Mouse (Mus musculus): Measurements from ENCODE around the gene Hoxc4. TPM values are rescaled to one million over a fixed set of nuclear protein-coding genes. Genes with fewer than 3 reads are reported as not detected.

The Hoxc4 gene
- polyA plus RNA-seq, 1 experiment from 2014 or later: 63.8 TPM

- H3K4me3 ChIP-seq: peak overlapping the region; percentile 30
- peak overlapping the region; percentile 51 for H3K4me2 ChIP-seq
- peak overlapping the region; percentile 24 for H3K9ac ChIP-seq
- H3K27me3 ChIP-seq: peaks cover 56% of the 10 kb centered on the region
- no peaks in the 10 kb centered on the region for H3K9me3 ChIP-seq
- 1% methylated on average over 21 of the region's 21 CpGs for WGBS
- peak overlapping the region; percentile 85 for H3K27ac ChIP-seq (replicated peaks)
- H3K4me1 ChIP-seq (replicated peaks): peaks cover 22% of the 10 kb centered on the region
- ATAC-seq (ENCODE audit: low FRiP score, low read depth): no peak
- no peaks in the 10 kb centered on the region for H3K36me3 ChIP-seq
These were observed 40.8 kb downstream of the Hoxc4 start for GRCm38 (mm10) chr15:103059393-103059992.

- Histone ChIP-seq H3K9ac (peak overlapping the region; percentile 24), H3K4me3 (peak overlapping the region; percentile 30), H3K27me3 (peaks cover 55% of the 10 kb centered on the region), H3K4me2 (peak overlapping the region; percentile 51), H3K36me3 (no peaks in the 10 kb centered on the region), H3K9me3 (no peaks in the 10 kb centered on the region), H3K27ac (replicated peaks) (peak overlapping the region; percentile 85), H3K4me1 (replicated peaks) (peaks cover 22% of the 10 kb centered on the region)
- ATAC-seq (ENCODE audit: low FRiP score, low read depth): no peak
- 8% methylated on average over 11 of the region's 11 CpGs for WGBS
These were observed 41.2 kb downstream of the Hoxc4 start for GRCm38 (mm10) chr15:103060021-103060340.

GRCm38 (mm10) chr15:103060341-103061130 is 41.8 kb downstream of the Hoxc4 start:
- H3K4me2 ChIP-seq: peak overlapping the region; percentile 51
- peak overlapping the region; percentile 85 for H3K27ac ChIP-seq (replicated peaks)
- H3K36me3 ChIP-seq: no peaks in the 10 kb centered on the region
- peak; percentile 72; the same call in 1 of the 2 replicates for ATAC-seq (ENCODE audit: low FRiP score, low read depth)
- H3K9ac ChIP-seq: peak overlapping the region; percentile 24
- peak overlapping the region; percentile 30 for H3K4me3 ChIP-seq
- H3K27me3 ChIP-seq: peaks cover 54% of the 10 kb centered on the region
- no peaks in the 10 kb centered on the region for H3K9me3 ChIP-seq
- WGBS: 3% methylated on average over 36 of the region's 36 CpGs
- peaks cover 22% of the 10 kb centered on the region for H3K4me1 ChIP-seq (replicated peaks)

GRCm38 (mm10) chr15:103061131-103061825 is 42.5 kb downstream of the Hoxc4 start:
- Histone ChIP-seq H3K4me2 (peak overlapping the region; percentile 51), H3K27me3 (peaks cover 55% of the 10 kb centered on the region), H3K36me3 (no peaks in the 10 kb centered on the region), H3K9ac (peak overlapping the region; percentile 3; the same call in 1 of the 2 replicates), H3K4me3 (peak overlapping the region; percentile 30; the same call in 1 of the 2 replicates), H3K4me1 (replicated peaks) (peaks cover 21% of the 10 kb centered on the region), H3K27ac (replicated peaks) (peak overlapping the region; percentile 85), H3K9me3 (no peaks in the 10 kb centered on the region)
- ATAC-seq (ENCODE audit: low FRiP score, low read depth): 0 out of 2 replicates have a peak, but pooled peaks have one; percentile 23
- 1% methylated on average over 30 of the region's 30 CpGs for WGBS

GRCm38 (mm10) chr15:103061988-103062387 is 43.3 kb downstream of the Hoxc4 start:
- 10% methylated on average over 2 of the region's 2 CpGs for WGBS
- Histone ChIP-seq H3K9me3 (no peaks in the 10 kb centered on the region), H3K4me2 (peak overlapping the region; percentile 51; the same call in 1 of the 2 replicates), H3K4me3 (no peak overlapping the region), H3K36me3 (no peaks in the 10 kb centered on the region), H3K27me3 (peaks cover 48% of the 10 kb centered on the region), H3K27ac (replicated peaks) (peak overlapping the region; percentile 85; the same call in 1 of the 2 replicates), H3K4me1 (replicated peaks) (peaks cover 19% of the 10 kb centered on the region), H3K9ac (no peak overlapping the region)
- no peak for ATAC-seq (ENCODE audit: low FRiP score, low read depth)

- H3K9me3 ChIP-seq: no peaks in the 10 kb centered on the region
- no peak overlapping the region for H3K4me2 ChIP-seq
- H3K27ac ChIP-seq (replicated peaks): no peak overlapping the region
- ATAC-seq (ENCODE audit: low FRiP score, low read depth): no peak; the same call in 1 of the 2 replicates
- no peak overlapping the region for H3K4me3 ChIP-seq
- H3K27me3 ChIP-seq: peaks cover 66% of the 10 kb centered on the region
- H3K4me1 ChIP-seq (replicated peaks): peaks cover 21% of the 10 kb centered on the region
- no peak overlapping the region for H3K9ac ChIP-seq
- H3K36me3 ChIP-seq: no peaks in the 10 kb centered on the region
- 29% methylated on average over 7 of the region's 7 CpGs for WGBS
These were observed 46.9 kb downstream of the Hoxc4 start for GRCm38 (mm10) chr15:103065642-103066041.

- Histone ChIP-seq H3K4me1 (replicated peaks) (peaks cover 8% of the 10 kb centered on the region), H3K9ac (no peak overlapping the region), H3K4me3 (no peak overlapping the region), H3K27ac (replicated peaks) (no peak overlapping the region), H3K36me3 (no peaks in the 10 kb centered on the region), H3K4me2 (no peak overlapping the region), H3K9me3 (no peaks in the 10 kb centered on the region), H3K27me3 (peaks cover 61% of the 10 kb centered on the region)
- ATAC-seq (ENCODE audit: low FRiP score, low read depth): no peak
- 73% methylated on average over 4 of the region's 4 CpGs for WGBS
These were observed 49.0 kb downstream of the Hoxc4 start for GRCm38 (mm10) chr15:103067701-103068100.

GRCm38 (mm10) chr15:103069173-103069572 is 50.4 kb downstream of the Hoxc4 start:
- H3K9me3 ChIP-seq: no peaks in the 10 kb centered on the region
- no peaks in the 10 kb centered on the region for H3K36me3 ChIP-seq
- no peak overlapping the region for H3K27ac ChIP-seq (replicated peaks)
- peaks cover 51% of the 10 kb centered on the region for H3K27me3 ChIP-seq
- WGBS: 3% methylated on average over 18 of the region's 18 CpGs
- H3K4me2 ChIP-seq: peak overlapping the region; percentile 38
- peaks cover 8% of the 10 kb centered on the region for H3K4me1 ChIP-seq (replicated peaks)
- no peak overlapping the region for H3K9ac ChIP-seq
- H3K4me3 ChIP-seq: no peak overlapping the region
- peak; percentile 73; the same call in 1 of the 2 replicates for ATAC-seq (ENCODE audit: low FRiP score, low read depth)

GRCm38 (mm10) chr15:103071266-103071665 is 52.5 kb downstream of the Hoxc4 start:
- H3K4me2 ChIP-seq: no peak overlapping the region
- peaks cover 39% of the 10 kb centered on the region for H3K27me3 ChIP-seq
- peaks cover 8% of the 10 kb centered on the region for H3K4me1 ChIP-seq (replicated peaks)
- no peaks in the 10 kb centered on the region for H3K36me3 ChIP-seq
- H3K9ac ChIP-seq: no peak overlapping the region
- WGBS: 45% methylated on average over 5 of the region's 5 CpGs
- H3K9me3 ChIP-seq: no peaks in the 10 kb centered on the region
- no peak overlapping the region for H3K4me3 ChIP-seq
- H3K27ac ChIP-seq (replicated peaks): no peak overlapping the region
- ATAC-seq (ENCODE audit: low FRiP score, low read depth): no peak

- no peaks in the 10 kb centered on the region for H3K9me3 ChIP-seq
- no peak for ATAC-seq (ENCODE audit: low FRiP score, low read depth)
- H3K27me3 ChIP-seq: peaks cover 16% of the 10 kb centered on the region
- H3K36me3 ChIP-seq: no peaks in the 10 kb centered on the region
- no peak overlapping the region for H3K4me3 ChIP-seq
- H3K4me1 ChIP-seq (replicated peaks): no peaks in the 10 kb centered on the region
- H3K9ac ChIP-seq: no peak overlapping the region
- no peak overlapping the region for H3K4me2 ChIP-seq
- WGBS: 56% methylated on average over 11 of the region's 11 CpGs
- H3K27ac ChIP-seq (replicated peaks): no peak overlapping the region
These were observed 56.1 kb downstream of the Hoxc4 start for GRCm38 (mm10) chr15:103074663-103075415.

GRCm38 (mm10) chr15:103077673-103078072 is 58.9 kb downstream of the Hoxc4 start:
- peaks cover 12% of the 10 kb centered on the region for H3K27me3 ChIP-seq
- no peaks in the 10 kb centered on the region for H3K9me3 ChIP-seq
- H3K4me3 ChIP-seq: no peak overlapping the region
- no peak for ATAC-seq (ENCODE audit: low FRiP score, low read depth)
- H3K27ac ChIP-seq (replicated peaks): no peak overlapping the region
- 79% methylated on average over 2 of the region's 2 CpGs for WGBS
- H3K36me3 ChIP-seq: no peaks in the 10 kb centered on the region
- no peak overlapping the region for H3K4me2 ChIP-seq
- H3K9ac ChIP-seq: no peak overlapping the region
- no peaks in the 10 kb centered on the region for H3K4me1 ChIP-seq (replicated peaks)

All from hindbrain, embryonic 15.5 days (tissue).